Comparison of ENCODE assay signal across 10 mouse cellular contexts in genomic region chr12:29128844-29129243, GRCm38 (mm10).
DNase-seq lines count a peak whose midpoint lies in the region; ATAC-seq and TF ChIP-seq lines count a peak whose summit lies in the region.
"Had no signal": no experiment of that assay in that cellular context is flagged by ENCODE, and none has a peak within 500 bp of the region (broad histone marks: within the 10 kb centered on the region; RNA-seq: fewer than 3 reads in every experiment).

No protein-coding gene starts in this region.

- TF ChIP-seq POLR2A in CH12.LX (IDR thresholded peaks at IDR 0.05; ENCODE audit: low read depth, low read length), result no peak

- H3K27ac ChIP-seq in heart, postnatal 0 days (ENCODE audit: low read depth), result no peak overlapping the region
- H3K27ac ChIP-seq in CH12.LX (ENCODE audit: insufficient read depth, low read depth), result no peak overlapping the region
- H3K27ac ChIP-seq in neural tube, embryonic 11.5 days (ENCODE audit: low read depth, low read length), result no peak overlapping the region
- H3K27ac ChIP-seq: macrophage had no signal

- peak; percentile 20 for DNase-seq in heart, postnatal 0 days (ENCODE audit: low spot score)
- no peak for DNase-seq in heart, adult 11 months
- DNase-seq in CH12.LX (ENCODE audit: extremely low read depth), result peak; percentile 13
- DNase-seq in adrenal gland, postnatal 36 days, result peak; percentile 72 to 73
- DNase-seq in kidney, postnatal 4 days, result peak; percentile 69 to 74
- DNase-seq in neural tube, embryonic 11.5 days (ENCODE audit: low spot score), result peak; percentile 55
- DNase-seq in spleen, postnatal 4 days (ENCODE audit: low spot score in 2 of 2), result no peak
- no peak for DNase-seq in gastrocnemius, postnatal 36 days

- peak; percentile 55; the same call in 1 of the 2 replicates for ATAC-seq in heart, postnatal 0 days (ENCODE audit: insufficient read depth, low read depth)
- ATAC-seq in neural tube, embryonic 11.5 days (ENCODE audit: insufficient read depth, low FRiP score, low TSS enrichment), result no peak
- ATAC-seq: Patski had no signal

- TF ChIP-seq CTCF in heart, postnatal 0 days (IDR thresholded peaks at IDR 0.05; ENCODE audit: low read depth), result peak; percentile 69
- TF ChIP-seq CTCF in CH12.LX (conservative IDR thresholded peaks at IDR 0.05 in 1 of 2, IDR thresholded peaks at IDR 0.05 in 1 of 2; ENCODE audit: low read depth in 2 of 2, low read length in 2 of 2), result peak in 1 of 2 experiments; percentile 59; a peak in 2 of 4 replicates

- H3K9ac ChIP-seq in heart, postnatal 0 days (replicated peaks; ENCODE audit: low read depth, low read length), result no peak overlapping the region
- no peak overlapping the region for H3K9ac ChIP-seq in CH12.LX (ENCODE audit: insufficient read depth, low read depth)
- H3K9ac ChIP-seq in neural tube, embryonic 11.5 days (ENCODE audit: low read length), result no peak overlapping the region

- no peaks in the 10 kb centered on the region for H3K27me3 ChIP-seq in heart, postnatal 0 days (ENCODE audit: control insufficient read depth, insufficient read depth, low read length)
- H3K27me3 ChIP-seq in CH12.LX (replicated peaks), result no peaks in the 10 kb centered on the region
- no peaks in the 10 kb centered on the region for H3K27me3 ChIP-seq in neural tube, embryonic 11.5 days (ENCODE audit: control insufficient read depth, insufficient read depth, low read length)
- H3K27me3 ChIP-seq: Patski had no signal

- TF ChIP-seq EP300 in heart, postnatal 0 days (IDR thresholded peaks at IDR 0.05; ENCODE audit: low read depth), result no peak
- TF ChIP-seq EP300 in CH12.LX (IDR thresholded peaks at IDR 0.05; ENCODE audit: low read length), result no peak

- WGBS in heart, postnatal 0 days, result 33% methylated on average over 10 of the region's 10 CpGs
- 50% methylated on average over 10 of the region's 10 CpGs for WGBS in neural tube, embryonic 11.5 days

- no peak overlapping the region for H3K4me3 ChIP-seq in heart, postnatal 0 days (ENCODE audit: low read depth, low read length)
- H3K4me3 ChIP-seq in CH12.LX (replicated peaks in 1 of 3; ENCODE audit: low read depth in 2 of 3, low read length in 2 of 3, poor library complexity in 1 of 3), result no peak overlapping the region
- no peak overlapping the region for H3K4me3 ChIP-seq in neural tube, embryonic 11.5 days (ENCODE audit: low read depth, low read length)

- dilution Hi-C loops in CH12.LX (cut with MboI; ENCODE audit: extremely low pct_ligation_motif_present, extremely low pct_unique_long_range_greater_than_20kb, low sequenced_read_pairs), result no loop called here

- intact Hi-C loops in gastrocnemius, postnatal 36 days (cut with DNase I), result no loop called here

- peak; percentile 58 for TF ChIP-seq RAD21 in CH12.LX (IDR thresholded peaks at IDR 0.05; ENCODE audit: low read depth, low read length)

- no peaks in the 10 kb centered on the region for H3K79me2 ChIP-seq in CH12.LX (replicated peaks; ENCODE audit: control insufficient read depth, extremely low read depth, insufficient read depth, poor library complexity, severe bottlenecking)

- in situ Hi-C loops in CH12.LX (cut with MboI; ENCODE audit: low pct_ligation_motif_present, low pct_unique_long_range_greater_than_20kb, low sequenced_read_pairs), result no loop called here

- H3K9me3 ChIP-seq in heart, postnatal 0 days (replicated peaks; ENCODE audit: control insufficient read depth, low read length), result no peaks in the 10 kb centered on the region
- H3K9me3 ChIP-seq in CH12.LX (replicated peaks; ENCODE audit: low read length), result peaks cover 4% of the 10 kb centered on the region
- no peaks in the 10 kb centered on the region for H3K9me3 ChIP-seq in neural tube, embryonic 11.5 days (ENCODE audit: control insufficient read depth, low read length)

- H3K4me2 ChIP-seq in heart, postnatal 0 days (ENCODE audit: low read depth, low read length), result no peak overlapping the region
- no peak overlapping the region for H3K4me2 ChIP-seq in CH12.LX (ENCODE audit: insufficient read depth, low read depth, poor library complexity, severe bottlenecking)
- no peak overlapping the region for H3K4me2 ChIP-seq in neural tube, embryonic 11.5 days (ENCODE audit: low read depth)

- H3K36me3 ChIP-seq in heart, postnatal 0 days (replicated peaks; ENCODE audit: control insufficient read depth, insufficient read depth, low read length), result no peaks in the 10 kb centered on the region
- no peaks in the 10 kb centered on the region for H3K36me3 ChIP-seq in CH12.LX (replicated peaks in 1 of 2; ENCODE audit: control insufficient read depth in 1 of 2, insufficient read depth in 1 of 2, low read length in 1 of 2)
- H3K36me3 ChIP-seq in neural tube, embryonic 11.5 days (ENCODE audit: control insufficient read depth, insufficient read depth, low read length), result no peaks in the 10 kb centered on the region

- no peaks in the 10 kb centered on the region for H3K4me1 ChIP-seq in heart, postnatal 0 days (ENCODE audit: control insufficient read depth, insufficient read depth)
- peaks cover 0 to 3% of the 10 kb centered on the region in 2 experiments; a peak in 1 of 4 replicates for H3K4me1 ChIP-seq in CH12.LX (ENCODE audit: control insufficient read depth in 1 of 2, insufficient read depth in 2 of 2)
- no peaks in the 10 kb centered on the region for H3K4me1 ChIP-seq in neural tube, embryonic 11.5 days (ENCODE audit: control insufficient read depth, insufficient read depth, low read length)

TF ChIP-seq in CH12.LX, 34 proteins besides CTCF, POLR2A, EP300 and RAD21:
- peak; percentile 53 for TF ChIP-seq SMC3 (IDR thresholded peaks at IDR 0.05; ENCODE audit: low read depth, low read length)
- no peak for TF ChIP-seq MEF2A (IDR thresholded peaks at IDR 0.05; ENCODE audit: borderline replicate concordance, low read depth, low read length)
- no peak for TF ChIP-seq MYC (IDR thresholded peaks at IDR 0.05; ENCODE audit: low read depth, low read length)
TF ChIP-seq in CH12.LX: peak in this region for 1.

Comparison
In these comparisons a context has a peak if more than half of its experiments do, and no peak if none do; other contexts are left out.
1. DNase-seq: peak in heart, postnatal 0 days (single experiment), CH12.LX (single experiment), adrenal gland, postnatal 36 days (2 of 2), kidney, postnatal 4 days (2 of 2) and neural tube, embryonic 11.5 days (single experiment); none in heart, adult 11 months (single experiment), spleen, postnatal 4 days (0 of 2) and gastrocnemius, postnatal 36 days (0 of 2).